Mouse (Mus musculus) small intestine, adult 2 months (tissue): ENCODE data around the gene Tnfrsf4.

Source experiments
- CTCF ChIP-seq: fragments of 200-500 bp; IDR thresholded peaks from 2 replicates; pipeline ENCODE4 v1.5.1; 2012; ENCODE audit warnings: low read depth, mild to moderate bottlenecking, control low read depth, inconsistent platforms, low read length, moderate library complexity, mixed read lengths; ENCODE audit not compliant: insufficient replicate concordance, insufficient read length; ENCODE audit errors: extremely low read depth
- POLR2A ChIP-seq: fragments of 200-500 bp; IDR thresholded peaks from 2 replicates; pipeline ENCODE4 v1.6.1; 2012; ENCODE audit warnings: low read depth, mild to moderate bottlenecking, control low read depth, inconsistent platforms, low read length, moderate library complexity

GRCm38 (mm10) chr4:156054130-156054529, 40.5 kb downstream of the Tnfrsf4 start:
- TF ChIP-seq POLR2A = no peak; the same call in 1 of the 2 replicates
- no peak for TF ChIP-seq CTCF
